Comparison of ENCODE assay signal across 23 mouse cellular contexts in genomic region chr11:50066088-50066487, GRCm38 (mm10). TPM values are rescaled to one million over a fixed set of nuclear protein-coding genes. Genes with fewer than 3 reads are reported as not detected.
DNase-seq lines count a peak whose midpoint lies in the region; ATAC-seq and TF ChIP-seq lines count a peak whose summit lies in the region.
"Had no signal": no experiment of that assay in that cellular context is flagged by ENCODE, and none has a peak within 500 bp of the region (broad histone marks: within the 10 kb centered on the region; RNA-seq: fewer than 3 reads in every experiment).

No protein-coding gene starts in this region.

- H3K4me2 ChIP-seq in heart, embryonic 12.5 days, result no peak overlapping the region
- H3K4me2 ChIP-seq in heart, embryonic 13.5 days, result no peak overlapping the region
- no peak overlapping the region for H3K4me2 ChIP-seq in heart, postnatal 0 days (ENCODE audit: low read depth, low read length)
- H3K4me2 ChIP-seq: embryonic facial prominence, embryonic 12.5 days; hindbrain, embryonic 14.5 days had no signal

- no peak overlapping the region for H3K27ac ChIP-seq in heart, embryonic 12.5 days (ENCODE audit: poor library complexity, severe bottlenecking)
- 0 out of 2 replicates have a peak overlapping the region, but pooled peaks have one; percentile 12 for H3K27ac ChIP-seq in heart, embryonic 13.5 days (replicated peaks)
- H3K27ac ChIP-seq in heart, postnatal 0 days (ENCODE audit: low read depth), result peak overlapping the region; percentile 36
- H3K27ac ChIP-seq: embryonic facial prominence, embryonic 12.5 days; hindbrain, embryonic 14.5 days; liver, embryonic 14.5 days; macrophage had no signal

- H3K9me3 ChIP-seq in heart, embryonic 12.5 days (replicated peaks), result no peaks in the 10 kb centered on the region
- H3K9me3 ChIP-seq in heart, embryonic 13.5 days, result no peaks in the 10 kb centered on the region
- no peaks in the 10 kb centered on the region for H3K9me3 ChIP-seq in heart, postnatal 0 days (replicated peaks; ENCODE audit: control insufficient read depth, low read length)
- H3K9me3 ChIP-seq: embryonic facial prominence, embryonic 12.5 days had no signal

- no peak for TF ChIP-seq EP300 in heart, postnatal 0 days (IDR thresholded peaks at IDR 0.05; ENCODE audit: low read depth)

- ATAC-seq in heart, embryonic 12.5 days (ENCODE audit: insufficient number of reproducible peaks, low FRiP score), result no peak
- ATAC-seq in heart, embryonic 13.5 days (ENCODE audit: extremely low read depth, insufficient number of reproducible peaks, low FRiP score, low TSS enrichment), result no peak
- ATAC-seq in heart, postnatal 0 days (ENCODE audit: insufficient read depth, low read depth), result no peak
- ATAC-seq: CD4-positive, CD25-positive, alpha-beta regulatory T cell, adult 4 months; forebrain, embryonic 14.5 days had no signal

- peak; percentile 39 to 53 for DNase-seq in heart, adult 18-20 months
- DNase-seq in kidney, adult 9 months, result peak; percentile 28
- DNase-seq in kidney, adult 18-20 months, result no peak
- no peak for DNase-seq in heart, postnatal 0 days (ENCODE audit: low spot score)
- no peak for DNase-seq in T-cell, adult 2 months (ENCODE audit: low spot score)
- no peak for DNase-seq in adrenal gland, postnatal 10 days
- DNase-seq: cerebellum, adult 9-10 months; embryo, embryonic 11 days; gastrocnemius, postnatal 36 days; kidney, adult 11 months; layer of hippocampus, adult 9-11 months; liver; lung, adult 2 months; lung, postnatal 10 days; midbrain, embryonic 14.5 days had no signal

- H3K9ac ChIP-seq in heart, embryonic 12.5 days, result no peak overlapping the region
- H3K9ac ChIP-seq in heart, embryonic 13.5 days, result no peak overlapping the region
- no peak overlapping the region for H3K9ac ChIP-seq in heart, postnatal 0 days (replicated peaks; ENCODE audit: low read depth, low read length)
- H3K9ac ChIP-seq: embryonic facial prominence, embryonic 12.5 days; hindbrain, embryonic 14.5 days; liver, embryonic 14.5 days had no signal

- no peaks in the 10 kb centered on the region for H3K27me3 ChIP-seq in heart, embryonic 12.5 days (replicated peaks)
- H3K27me3 ChIP-seq in heart, embryonic 13.5 days (replicated peaks), result no peaks in the 10 kb centered on the region
- H3K27me3 ChIP-seq in heart, postnatal 0 days (ENCODE audit: control insufficient read depth, insufficient read depth, low read length), result no peaks in the 10 kb centered on the region
- H3K27me3 ChIP-seq: embryonic facial prominence, embryonic 12.5 days had no signal

- no peak overlapping the region for H3K4me3 ChIP-seq in heart, embryonic 12.5 days
- H3K4me3 ChIP-seq in heart, embryonic 13.5 days, result no peak overlapping the region
- H3K4me3 ChIP-seq in heart, postnatal 0 days (ENCODE audit: low read depth, low read length), result no peak overlapping the region
- H3K4me3 ChIP-seq: embryonic facial prominence, embryonic 12.5 days had no signal

- H3K4me1 ChIP-seq in heart, embryonic 12.5 days (replicated peaks), result peaks cover 12% of the 10 kb centered on the region
- H3K4me1 ChIP-seq in heart, embryonic 13.5 days, result peaks cover 11% of the 10 kb centered on the region
- 0 out of 2 replicates have a peak, but pooled peaks cover 3% of the 10 kb centered on the region for H3K4me1 ChIP-seq in heart, postnatal 0 days (ENCODE audit: control insufficient read depth, insufficient read depth)
- H3K4me1 ChIP-seq: embryonic facial prominence, embryonic 12.5 days had no signal

- no peak for TF ChIP-seq CTCF in heart, postnatal 0 days (IDR thresholded peaks at IDR 0.05; ENCODE audit: low read depth)

- H3K36me3 ChIP-seq in heart, embryonic 12.5 days, result no peaks in the 10 kb centered on the region
- H3K36me3 ChIP-seq in heart, embryonic 13.5 days, result 0 out of 2 replicates have a peak, but pooled peaks cover 4% of the 10 kb centered on the region
- H3K36me3 ChIP-seq in heart, postnatal 0 days (replicated peaks; ENCODE audit: control insufficient read depth, insufficient read depth, low read length), result no peaks in the 10 kb centered on the region

- 42% methylated on average over 2 of the region's 2 CpGs for WGBS in heart, embryonic 12.5 days
- WGBS in heart, embryonic 13.5 days, result 51% methylated on average over 2 of the region's 2 CpGs
- 47% methylated on average over 2 of the region's 2 CpGs for WGBS in heart, postnatal 0 days

RNA-seq across cellular contexts. Expression of gene Rnf130, which starts 40.9 kb away (rescaled TPM):
- 10 to 100 TPM; 50.1 to 55.7 TPM for total RNA-seq in heart, adult 18-20 months (2021)
- polyA plus RNA-seq in heart, embryonic 12.5 days (2016; fragmentation: Nextera tagmentation; extraction: Ambion mirVana), result 32.8 and 36.0 TPM in 2 replicates
- 25.7 and 29.6 TPM in 2 replicates for polyA plus RNA-seq in heart, embryonic 13.5 days (2015; fragmentation: Nextera tagmentation; extraction: Ambion mirVana)
- total RNA-seq in heart, postnatal 0 days (2014; rRNA removed; ENCODE audit: low replicate concordance), result 32.7 and 47.6 TPM in 2 replicates
- polyA plus RNA-seq in heart, postnatal 0 days (2015; fragmentation: Nextera tagmentation; extraction: Ambion mirVana), result 42.3 and 46.1 TPM in 2 replicates
- 10 to 100 TPM; 64.9 to 69.6 TPM for total RNA-seq in adrenal gland, postnatal 10 days (2021)

Comparison
In these comparisons a context has a peak if more than half of its experiments do, and no peak if none do; other contexts are left out.
1. DNase-seq: peak in heart, adult 18-20 months (2 of 2) and kidney, adult 9 months (single experiment); none in kidney, adult 18-20 months (single experiment), heart, postnatal 0 days (single experiment), T-cell, adult 2 months (single experiment) and adrenal gland, postnatal 10 days (single experiment).